Mouse (Mus musculus): Measurements from ENCODE around the gene Polg2. TPM values are rescaled to one million over a fixed set of nuclear protein-coding genes. Genes with fewer than 3 reads are reported as not detected.
"Not testable (repeated sequence)": the region's sequence is repeated elsewhere in the genome, so short reads cannot be mapped to it uniquely, and the experiment has no call there.

Polg2 gene
- total and polyA plus RNA-seq, 2 experiments from 2014 or later = 10.0 to 10.5 TPM

DNA sequence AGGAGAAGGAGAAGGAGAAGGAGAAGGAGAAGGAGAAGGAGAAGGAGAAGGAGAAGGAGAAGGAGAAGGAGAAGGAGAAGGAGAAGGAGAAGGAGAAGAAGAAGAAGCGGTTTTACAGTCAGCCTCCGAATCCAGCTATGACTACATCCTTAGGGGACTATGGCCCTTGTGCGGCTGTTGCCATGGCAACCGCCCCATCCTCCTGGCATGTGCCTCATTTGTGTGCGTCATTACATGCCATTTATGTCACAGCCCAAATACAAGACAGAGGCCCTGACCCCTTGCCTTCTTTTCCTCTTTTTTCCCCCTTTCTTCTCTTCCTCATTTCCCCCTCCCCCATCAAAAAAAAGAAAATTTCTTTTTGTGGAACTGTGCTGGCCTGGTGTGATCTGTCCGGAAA lies 38.1 kb downstream of the Polg2 start:
- Histone ChIP-seq H3K9me3 (ENCODE audit: low read length) (no peaks in the 10 kb centered on the region), H3K27ac (ENCODE audit: low read depth, low read length) (no peak overlapping the region), H3K9ac (no peak overlapping the region), H3K4me1 (ENCODE audit: insufficient read depth) (peaks cover 14% of the 10 kb centered on the region), H3K27me3 (ENCODE audit: insufficient read depth, low read length) (no peaks in the 10 kb centered on the region), H3K4me2 (ENCODE audit: low read depth) (no peak overlapping the region), H3K4me3 (ENCODE audit: low read depth, low read length) (no peak overlapping the region), H3K36me3 (ENCODE audit: insufficient read depth) (no peaks in the 10 kb centered on the region)
- DNase-seq (peak; percentile 69), ATAC-seq (no peak; the same call in 1 of the 2 replicates)
- no peak for TF ChIP-seq CTCF (IDR thresholded peaks at IDR 0.05; ENCODE audit: low read depth)
- 16% methylated on average over 6 of the region's 6 CpGs for WGBS

DNA sequence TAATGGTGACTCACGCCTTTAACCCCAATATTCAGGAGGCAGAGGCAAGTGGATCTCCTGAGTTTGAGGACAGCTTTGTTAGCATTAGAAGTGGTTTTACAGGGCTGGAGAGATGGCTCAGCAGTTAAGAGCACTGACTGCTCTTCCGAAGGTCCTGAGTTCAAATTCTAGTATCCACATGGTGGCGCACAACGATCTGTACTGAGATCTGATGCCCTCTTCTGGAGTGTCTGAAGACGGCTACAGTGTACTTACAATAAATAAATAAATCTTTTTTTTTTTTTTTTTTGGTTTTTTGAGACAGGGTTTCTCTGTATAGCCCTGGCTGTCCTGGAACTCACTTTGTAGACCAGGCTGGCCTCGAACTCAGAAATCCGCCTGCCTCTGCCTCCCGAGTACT lies 38.6 kb downstream of the Polg2 start:
- 95% methylated on average over 8 of the region's 8 CpGs for WGBS
- TF ChIP-seq CTCF (IDR thresholded peaks at IDR 0.05; ENCODE audit: low read depth) = 0 out of 2 replicates have a peak, but pooled peaks have one; percentile 10
- not testable (repeated sequence) for ATAC-seq

GRCm38 (mm10) chr11:106739116-106739515 lies 40.2 kb downstream of the Polg2 start:
- no peak overlapping the region for H3K27ac ChIP-seq (ENCODE audit: low read depth, low read length)
- DNase-seq (no peak), ATAC-seq (no peak)
- H3K36me3 ChIP-seq (ENCODE audit: insufficient read depth) = no peaks in the 10 kb centered on the region
- no peak overlapping the region for H3K4me3 ChIP-seq (ENCODE audit: low read depth, low read length)
- no peaks in the 10 kb centered on the region for H3K27me3 ChIP-seq (ENCODE audit: insufficient read depth, low read length)
- no peak overlapping the region for H3K4me2 ChIP-seq (ENCODE audit: low read depth)
- H3K4me1 ChIP-seq (ENCODE audit: insufficient read depth) = peaks cover 14% of the 10 kb centered on the region
- WGBS = 84% methylated on average over 2 of the region's 2 CpGs
- no peak overlapping the region for H3K9ac ChIP-seq
- H3K9me3 ChIP-seq (ENCODE audit: low read length) = no peaks in the 10 kb centered on the region
- no peak for TF ChIP-seq CTCF (IDR thresholded peaks at IDR 0.05; ENCODE audit: low read depth)

More for the DNA sequence above, 38.6 kb downstream of the Polg2 start:
- not testable (repeated sequence) for H3K4me3 ChIP-seq (ENCODE audit: low read depth, low read length); H3K4me2 ChIP-seq (ENCODE audit: low read depth); H3K36me3 ChIP-seq (ENCODE audit: insufficient read depth); H3K9me3 ChIP-seq (ENCODE audit: low read length); H3K9ac ChIP-seq; H3K27ac ChIP-seq (ENCODE audit: low read depth, low read length); H3K27me3 ChIP-seq (ENCODE audit: insufficient read depth, low read length); DNase-seq
- peaks cover 14% of the 10 kb centered on the region for H3K4me1 ChIP-seq (ENCODE audit: insufficient read depth)

- H3K27me3 ChIP-seq (ENCODE audit: insufficient read depth, low read length) = no peaks in the 10 kb centered on the region
- peaks cover 14% of the 10 kb centered on the region for H3K4me1 ChIP-seq (ENCODE audit: insufficient read depth)
- H3K27ac ChIP-seq (ENCODE audit: low read depth, low read length) = peak overlapping the region; percentile 78
- H3K9ac ChIP-seq = peak overlapping the region; percentile 45
- no peaks in the 10 kb centered on the region for H3K9me3 ChIP-seq (ENCODE audit: low read length)
- H3K4me3 ChIP-seq (ENCODE audit: low read depth, low read length) = no peak overlapping the region
- DNase-seq (peak; percentile 74), ATAC-seq (peak; percentile 91)
- TF ChIP-seq CTCF (IDR thresholded peaks at IDR 0.05; ENCODE audit: low read depth) = no peak
- no peaks in the 10 kb centered on the region for H3K36me3 ChIP-seq (ENCODE audit: insufficient read depth)
- WGBS = 11% methylated on average over 12 of the region's 12 CpGs
- no peak overlapping the region for H3K4me2 ChIP-seq (ENCODE audit: low read depth)
Measured at GRCm38 (mm10) chr11:106737178-106737621, 42.1 kb downstream of the Polg2 start.

GRCm38 (mm10) chr11:106736614-106737013 lies 42.7 kb downstream of the Polg2 start:
- DNase-seq = no peak
- H3K36me3 ChIP-seq (ENCODE audit: insufficient read depth) = no peaks in the 10 kb centered on the region
- WGBS = 47% methylated on average over 3 of the region's 3 CpGs
- H3K9me3 ChIP-seq (ENCODE audit: low read length) = no peaks in the 10 kb centered on the region
- ATAC-seq = peak; percentile 27; the same call in 1 of the 2 replicates
- TF ChIP-seq CTCF (IDR thresholded peaks at IDR 0.05; ENCODE audit: low read depth) = no peak
- H3K4me1 ChIP-seq (ENCODE audit: insufficient read depth) = peaks cover 14% of the 10 kb centered on the region
- peak overlapping the region; percentile 78 for H3K27ac ChIP-seq (ENCODE audit: low read depth, low read length)
- H3K27me3 ChIP-seq (ENCODE audit: insufficient read depth, low read length) = no peaks in the 10 kb centered on the region
- no peak overlapping the region for H3K4me3 ChIP-seq (ENCODE audit: low read depth, low read length)
- no peak overlapping the region for H3K4me2 ChIP-seq (ENCODE audit: low read depth)
- no peak overlapping the region for H3K9ac ChIP-seq

- Histone ChIP-seq H3K9me3 (ENCODE audit: low read length) (no peaks in the 10 kb centered on the region), H3K4me3 (ENCODE audit: low read depth, low read length) (no peak overlapping the region), H3K4me2 (ENCODE audit: low read depth) (no peak overlapping the region), H3K4me1 (ENCODE audit: insufficient read depth) (no peaks in the 10 kb centered on the region), H3K9ac (no peak overlapping the region), H3K27me3 (ENCODE audit: insufficient read depth, low read length) (no peaks in the 10 kb centered on the region), H3K36me3 (ENCODE audit: insufficient read depth) (no peaks in the 10 kb centered on the region), H3K27ac (ENCODE audit: low read depth, low read length) (no peak overlapping the region)
- ATAC-seq (no peak), DNase-seq (no peak)
- 79% methylated on average over 4 of the region's 4 CpGs for WGBS
- TF ChIP-seq CTCF (IDR thresholded peaks at IDR 0.05; ENCODE audit: low read depth) = no peak
Measured at GRCm38 (mm10) chr11:106730714-106731113, 48.6 kb downstream of the Polg2 start.

DNA sequence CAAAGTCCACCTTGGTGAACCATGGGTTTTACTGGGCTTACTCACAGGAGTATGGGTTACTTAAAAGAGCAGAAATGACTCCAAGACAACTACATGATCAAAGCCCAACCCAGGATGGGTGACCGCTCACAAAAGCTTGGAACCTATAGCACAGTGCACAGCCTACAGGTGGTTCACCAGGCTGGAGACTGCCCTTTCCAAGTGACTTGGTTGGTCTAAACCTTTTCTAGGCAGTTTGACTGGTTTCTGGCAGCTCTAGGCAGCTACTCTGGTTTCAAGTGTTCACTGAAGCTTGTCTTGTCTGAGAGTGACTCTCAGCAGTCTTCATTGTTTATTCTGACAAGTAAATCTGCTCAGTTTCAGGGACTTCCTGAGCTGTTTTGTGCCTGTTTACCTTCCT lies 49.7 kb downstream of the Polg2 start:
- ATAC-seq (no peak), DNase-seq (no peak)
- Histone ChIP-seq H3K27me3 (ENCODE audit: insufficient read depth, low read length) (no peaks in the 10 kb centered on the region), H3K9ac (no peak overlapping the region), H3K9me3 (ENCODE audit: low read length) (no peaks in the 10 kb centered on the region), H3K27ac (ENCODE audit: low read depth, low read length) (no peak overlapping the region), H3K4me1 (ENCODE audit: insufficient read depth) (no peaks in the 10 kb centered on the region), H3K4me3 (ENCODE audit: low read depth, low read length) (no peak overlapping the region), H3K4me2 (ENCODE audit: low read depth) (no peak overlapping the region), H3K36me3 (ENCODE audit: insufficient read depth) (no peaks in the 10 kb centered on the region)
- TF ChIP-seq CTCF (IDR thresholded peaks at IDR 0.05; ENCODE audit: low read depth) = no peak
- 100% methylated on average over 1 of the region's 1 CpGs for WGBS
